Mouse (Mus musculus) ovary, adult 18-20 months (tissue): ENCODE data around the gene Mroh3.

Experiments
- DNase-seq: peaks from one replicate; pipeline ENCODE4 v3.0.0; 2022; ENCODE audit warnings: low spot score, mixed read lengths

Mroh3 gene

DNA sequence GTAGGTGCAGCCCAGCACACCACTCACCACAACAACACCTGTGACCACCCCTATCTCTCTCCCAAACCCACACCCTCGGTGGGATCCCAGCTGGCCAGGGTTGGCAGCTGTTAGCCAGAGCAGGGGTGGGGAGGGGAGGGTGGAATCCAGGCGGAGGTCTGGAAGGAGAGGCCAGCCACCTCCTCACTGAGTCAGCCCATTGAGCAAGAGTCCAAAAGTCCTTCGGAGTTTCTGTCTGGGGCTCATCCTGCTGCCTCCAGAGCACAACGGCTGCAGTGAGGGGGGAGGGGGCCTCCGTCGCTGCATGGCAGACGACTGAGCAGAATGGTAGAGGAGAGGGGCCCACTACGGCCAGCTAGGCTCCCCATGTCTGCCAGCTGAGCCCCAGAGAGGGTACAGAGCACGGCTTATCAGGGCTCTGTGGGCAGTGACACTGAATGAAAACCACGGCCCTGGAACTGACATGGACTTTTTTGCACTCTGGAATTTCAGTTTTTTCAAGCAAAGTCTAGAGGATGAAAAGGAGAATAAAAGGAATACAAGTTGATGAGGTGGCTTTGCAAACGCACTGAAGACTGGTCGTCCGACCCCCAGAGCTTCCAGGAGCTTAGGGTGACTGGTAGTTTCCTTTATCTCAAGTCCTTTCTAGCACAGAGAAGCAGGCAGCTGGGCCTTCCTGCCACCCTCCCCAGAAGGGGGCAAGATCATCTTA, 15.9 kb upstream of the Mroh3 start:
- no peak for DNase-seq

DNA sequence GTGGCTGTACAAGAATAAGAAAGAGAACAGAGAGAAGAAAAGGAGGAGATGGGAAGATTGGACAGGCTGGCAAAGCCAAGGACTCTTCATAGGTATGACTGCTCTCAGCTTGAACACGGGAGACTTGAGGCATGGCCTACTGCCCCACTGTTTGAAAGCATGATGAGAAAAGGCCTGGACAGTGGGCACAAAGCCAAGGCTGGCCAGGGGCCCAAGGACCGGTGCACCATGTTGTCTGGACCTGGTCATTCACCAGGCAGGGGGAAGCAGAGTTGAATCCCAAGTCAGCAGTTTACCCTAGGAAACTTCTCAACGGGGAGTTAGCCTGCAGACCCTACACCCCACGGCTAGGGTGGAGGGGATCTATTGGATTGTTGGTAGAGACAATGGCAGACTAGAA, 15.2 kb upstream of the Mroh3 start:
- no peak for DNase-seq

DNA sequence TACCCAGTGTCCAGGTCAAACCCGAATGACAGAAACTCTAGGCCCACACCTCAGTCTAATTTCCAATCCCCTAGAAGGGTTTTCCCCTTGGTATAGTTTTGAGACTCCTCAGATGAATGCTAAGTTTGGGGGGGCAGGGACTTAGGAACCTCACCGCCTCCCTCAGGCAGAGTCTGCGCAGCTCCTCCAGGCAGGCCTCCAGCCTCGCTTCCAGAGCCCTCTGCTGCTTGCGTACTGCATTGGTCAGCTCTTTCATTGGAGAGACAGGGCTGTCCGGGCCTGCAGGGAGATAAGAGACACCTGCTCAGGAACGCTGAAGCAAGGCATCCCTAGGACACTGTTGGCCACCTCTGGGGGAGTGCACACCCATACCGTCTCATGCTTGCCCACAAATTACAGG, 14.0 kb upstream of the Mroh3 start:
- no peak for DNase-seq

DNA sequence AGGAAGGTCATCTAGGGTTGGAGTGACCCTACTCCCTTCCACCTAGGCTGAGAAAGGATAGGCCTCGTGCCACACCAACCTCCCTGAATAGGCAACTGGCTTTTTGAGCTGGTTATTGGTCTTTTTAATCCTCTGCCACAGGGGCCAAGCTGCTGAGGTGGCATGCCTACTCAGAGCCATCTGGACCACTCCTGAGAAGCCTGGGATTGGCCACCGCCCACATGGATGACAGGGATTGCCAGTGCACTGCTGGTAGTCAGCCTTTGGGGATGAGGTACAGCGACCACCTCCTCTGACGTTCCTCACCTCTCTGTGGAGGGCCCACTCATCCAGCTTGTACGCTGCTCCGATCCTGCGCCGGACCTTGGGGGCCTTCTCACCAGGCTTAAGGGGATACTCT, 13.2 kb upstream of the Mroh3 start:
- no peak for DNase-seq

DNA sequence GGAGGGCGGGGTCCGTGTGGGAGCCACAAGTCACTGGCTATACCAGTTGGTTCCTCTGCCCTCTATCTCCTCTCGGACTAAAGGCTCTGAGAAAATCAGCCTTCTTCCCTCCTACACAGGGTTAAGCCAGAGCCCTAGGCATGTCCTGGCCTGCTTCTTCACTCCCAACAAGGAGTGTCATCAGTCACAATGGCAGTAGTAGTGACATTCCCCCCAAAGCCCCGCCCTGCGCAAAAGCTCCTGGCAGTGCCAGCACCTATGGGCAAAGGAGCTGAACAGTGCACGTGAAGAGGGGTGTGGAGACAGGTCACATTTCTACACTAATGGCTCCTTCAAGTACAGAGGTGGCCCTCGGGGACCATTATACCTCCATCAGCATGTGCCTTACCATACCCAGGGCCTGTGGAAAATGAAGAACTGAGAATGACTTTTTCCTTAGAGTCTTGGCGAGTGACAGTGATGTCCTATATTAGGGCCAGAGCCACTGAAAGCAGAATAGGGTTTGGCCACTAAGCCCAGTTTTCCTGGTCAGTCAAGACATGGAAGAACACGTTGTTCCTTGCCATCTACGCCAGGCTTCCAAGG, 11.2 kb upstream of the Mroh3 start:
- DNase-seq, result no peak

DNA sequence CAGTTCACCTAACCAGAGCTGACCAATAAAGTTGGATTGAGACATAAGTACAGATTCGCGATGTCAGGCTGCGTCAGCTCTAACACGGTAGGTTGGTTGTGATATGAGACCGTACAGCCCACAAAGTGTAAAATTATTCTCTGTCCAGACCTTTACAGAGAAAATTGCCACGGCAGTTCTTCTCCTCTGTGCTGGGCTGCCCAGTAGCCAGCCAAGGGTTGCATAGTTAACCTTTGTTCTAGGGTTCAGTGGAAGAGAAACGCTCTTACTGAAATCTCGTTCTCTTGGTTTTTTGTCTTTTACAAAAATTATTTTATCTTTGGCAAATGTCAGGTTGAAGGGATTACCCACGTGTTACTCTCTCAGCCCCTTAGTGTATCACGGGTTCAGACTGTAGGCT, 9.8 kb upstream of the Mroh3 start:
- no peak for DNase-seq

DNA sequence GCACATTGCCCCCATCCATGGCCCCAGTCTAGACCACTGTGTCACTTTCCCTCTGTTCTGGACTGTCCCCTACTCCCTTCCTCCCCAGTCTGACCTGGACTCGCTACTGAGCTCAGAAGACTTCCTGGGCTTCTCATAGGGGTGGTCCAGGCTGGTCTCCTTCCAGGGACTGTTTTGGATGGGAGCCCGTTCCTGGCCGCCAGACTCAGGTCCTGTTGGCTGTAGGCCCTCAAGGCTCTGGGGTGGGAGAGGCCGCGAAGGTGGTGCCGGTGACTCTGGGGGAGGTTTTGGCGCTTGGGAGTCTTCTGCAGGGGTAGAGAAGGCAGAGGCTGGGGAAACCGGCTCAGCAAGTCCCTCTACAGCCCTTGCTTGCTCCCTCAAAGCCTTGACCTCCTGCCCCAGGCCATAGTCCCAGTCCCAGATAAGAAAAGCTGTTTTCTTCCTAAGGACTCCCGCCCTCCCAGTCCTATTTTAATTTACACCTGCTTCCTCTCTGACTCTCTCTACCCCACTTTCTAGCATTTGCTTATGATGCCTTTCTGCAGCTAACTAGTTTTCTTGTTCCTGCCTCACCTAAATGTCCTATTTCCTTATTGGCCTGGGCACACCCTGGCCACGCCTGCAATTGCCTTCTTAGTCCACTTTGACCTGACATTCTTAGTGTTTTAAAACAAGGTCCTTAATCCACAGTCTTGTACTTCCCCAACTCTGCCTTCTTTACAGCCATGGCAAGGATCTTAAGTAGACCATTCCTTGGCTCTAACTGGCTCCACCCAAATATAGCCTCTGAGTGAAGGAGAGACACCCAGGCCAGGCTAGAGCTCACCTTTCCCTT, 7.6 kb upstream of the Mroh3 start:
- DNase-seq, result peak; percentile 19

DNA sequence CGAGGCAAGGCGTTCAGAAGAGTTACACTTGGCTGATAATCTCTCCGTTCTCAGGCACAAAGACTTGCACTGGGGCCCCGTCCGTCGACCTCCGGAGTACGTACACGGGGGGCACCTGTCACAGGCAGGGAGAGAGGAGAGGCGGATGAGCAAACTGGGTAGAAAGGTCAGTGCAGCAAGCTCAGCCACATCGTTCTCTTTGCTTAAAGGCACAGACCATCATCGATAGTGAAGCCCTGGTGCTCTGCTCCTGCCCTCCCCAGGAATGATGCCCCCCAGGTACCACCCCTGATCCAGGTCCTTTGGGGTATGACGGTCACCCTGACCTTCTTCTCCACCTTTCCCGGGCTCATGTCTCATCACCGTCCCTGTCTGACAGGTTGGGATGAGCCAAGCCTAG, 1.7 kb upstream of the Mroh3 start:
- DNase-seq, result no peak

DNA sequence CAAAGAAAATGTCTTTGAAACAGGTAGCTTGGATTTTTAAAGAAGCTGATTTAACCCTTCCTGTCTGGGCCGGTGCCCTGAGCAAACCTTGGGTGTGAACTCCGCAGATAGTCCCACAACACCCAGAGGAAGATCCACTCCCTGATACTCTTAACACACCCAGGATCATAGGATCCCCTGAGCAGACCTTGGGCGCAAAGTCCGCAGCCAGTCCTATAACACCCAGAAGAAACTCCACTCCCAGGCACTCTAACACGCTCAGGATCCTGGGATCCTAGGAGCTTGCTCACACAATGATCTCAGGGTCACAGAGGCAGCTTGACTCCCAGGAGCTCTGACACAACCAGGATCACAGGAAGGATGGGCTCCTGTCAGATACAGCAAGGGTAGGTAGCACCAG, 22.6 kb downstream of the Mroh3 start:
- DNase-seq, result no peak

DNA sequence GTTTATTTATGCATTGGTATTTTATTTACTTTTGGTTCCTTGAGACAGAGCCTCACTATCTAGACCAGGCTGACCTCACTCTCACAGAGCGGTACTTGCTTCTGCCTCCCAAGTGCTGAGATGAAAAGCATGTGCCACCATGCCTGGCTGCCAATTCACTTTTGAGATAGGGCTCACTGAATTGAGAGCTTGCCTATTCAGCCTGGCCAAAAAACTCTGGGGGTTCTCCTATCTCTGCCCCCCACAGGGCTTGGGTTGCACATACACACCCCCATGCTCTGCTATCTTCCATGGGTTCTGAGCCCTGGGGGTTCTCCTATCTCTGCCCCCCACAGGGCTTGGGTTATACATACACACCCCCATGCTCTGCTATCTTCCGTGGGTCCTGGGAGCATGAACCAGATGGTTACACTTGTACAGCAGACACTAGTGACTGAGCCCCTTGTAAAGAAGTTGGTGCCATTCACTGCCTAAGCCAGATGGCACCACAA, 33.1 kb downstream of the Mroh3 start:
- no peak for DNase-seq

DNA sequence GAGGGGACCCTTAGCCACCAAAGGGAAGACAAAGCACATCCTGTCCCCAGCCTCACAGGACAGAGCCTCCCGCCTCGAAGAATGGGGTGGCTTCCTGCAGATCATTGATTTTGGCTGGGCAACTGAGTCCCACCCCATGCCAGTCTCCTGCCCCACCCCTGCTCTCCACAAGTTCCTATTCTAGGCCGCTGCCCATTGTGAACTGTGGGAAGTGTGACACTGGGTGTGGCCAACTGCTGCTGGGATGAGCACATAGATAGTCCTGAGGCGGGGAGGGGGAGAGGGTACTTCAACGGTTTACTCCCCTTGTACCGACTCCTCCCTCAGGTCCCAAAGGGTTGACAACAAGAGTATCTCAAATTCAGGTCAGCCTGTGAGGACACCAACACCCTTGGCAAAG, 33.9 kb downstream of the Mroh3 start:
- DNase-seq, result no peak

DNA sequence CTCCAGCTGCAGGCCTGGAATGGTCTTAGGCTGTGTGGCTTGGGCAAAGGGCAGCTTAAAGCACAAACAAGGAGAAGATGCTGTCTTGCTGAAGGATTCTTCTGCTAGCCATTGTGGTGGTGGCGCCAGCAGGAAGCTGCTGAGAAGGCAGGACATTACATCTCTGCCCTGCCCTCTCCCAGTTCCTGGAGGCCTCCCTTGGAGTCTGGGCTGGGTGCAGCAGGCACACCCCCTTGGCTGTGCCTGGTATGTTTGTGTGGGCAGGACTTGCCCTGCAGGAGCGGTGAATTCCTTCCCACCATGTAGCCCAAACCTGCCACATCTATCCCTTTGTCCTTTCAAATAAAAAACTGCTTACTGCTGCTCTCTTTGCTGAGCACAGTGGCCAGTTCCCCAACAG, 35.5 kb downstream of the Mroh3 start:
- no peak for DNase-seq

DNA sequence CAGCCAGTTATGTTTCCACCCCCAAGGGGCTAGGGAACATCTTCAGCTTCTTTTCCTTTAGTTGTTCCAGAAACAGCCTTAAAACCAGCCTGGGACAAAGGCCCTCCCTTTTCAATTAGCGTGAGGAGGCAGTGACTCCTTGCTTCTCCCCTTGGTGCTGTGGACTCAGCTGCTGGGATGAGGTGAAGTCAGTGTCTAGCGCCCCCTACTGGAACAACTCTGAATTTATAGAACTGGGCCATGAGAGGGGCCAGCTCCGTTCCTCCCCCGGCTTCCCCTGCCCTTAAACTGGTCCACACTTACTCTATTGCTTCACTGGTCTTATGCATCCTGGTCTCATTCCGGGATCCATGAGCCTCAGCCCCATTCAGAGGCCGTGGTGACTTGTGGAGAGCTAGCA, 37.4 kb downstream of the Mroh3 start:
- no peak for DNase-seq

DNA sequence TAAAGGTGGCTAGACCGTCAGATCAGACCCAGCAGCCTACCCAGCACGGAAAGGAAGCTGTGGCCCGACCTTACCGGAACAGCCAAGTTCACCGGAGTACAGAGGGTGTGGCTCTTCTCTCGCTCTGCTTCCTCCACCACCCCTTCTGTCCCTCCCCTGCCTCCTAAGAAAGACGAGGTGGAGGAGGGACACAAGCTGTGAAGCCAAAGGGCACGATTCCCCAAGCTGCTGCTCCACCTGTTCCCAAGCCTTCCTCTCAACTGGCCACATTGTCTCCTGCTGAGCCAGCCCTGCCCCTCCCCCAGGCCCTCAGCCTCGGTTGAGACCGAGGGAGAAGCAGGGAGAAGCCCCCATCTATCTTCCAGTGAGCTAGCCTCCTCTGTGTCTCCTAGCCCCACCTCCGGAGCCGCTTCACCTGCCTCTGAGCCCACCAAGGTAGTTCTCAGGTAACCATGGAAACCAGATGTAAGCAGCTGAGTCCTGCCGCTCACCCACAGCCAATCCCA, 38.5 kb downstream of the Mroh3 start:
- DNase-seq, result peak; percentile 10

DNA sequence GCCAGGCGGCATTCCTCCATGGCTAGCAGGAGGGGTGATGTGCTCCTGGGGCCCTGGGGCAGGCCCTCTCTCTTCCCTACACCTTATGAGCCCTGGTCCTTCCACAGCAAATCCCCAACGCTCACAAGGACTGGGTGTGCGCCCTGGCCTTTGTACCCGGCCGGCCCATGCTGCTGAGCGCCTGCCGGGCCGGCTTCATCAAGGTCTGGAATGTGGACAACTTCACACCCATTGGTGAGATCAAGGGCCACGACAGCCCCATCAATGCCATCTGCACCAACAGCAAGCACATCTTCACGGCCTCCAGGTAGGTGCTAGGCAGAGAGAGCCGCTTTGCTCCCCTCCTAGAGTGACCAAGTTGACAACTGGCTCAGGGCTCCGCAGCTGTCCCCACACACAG, 39.9 kb downstream of the Mroh3 start:
- DNase-seq, result no peak

DNA sequence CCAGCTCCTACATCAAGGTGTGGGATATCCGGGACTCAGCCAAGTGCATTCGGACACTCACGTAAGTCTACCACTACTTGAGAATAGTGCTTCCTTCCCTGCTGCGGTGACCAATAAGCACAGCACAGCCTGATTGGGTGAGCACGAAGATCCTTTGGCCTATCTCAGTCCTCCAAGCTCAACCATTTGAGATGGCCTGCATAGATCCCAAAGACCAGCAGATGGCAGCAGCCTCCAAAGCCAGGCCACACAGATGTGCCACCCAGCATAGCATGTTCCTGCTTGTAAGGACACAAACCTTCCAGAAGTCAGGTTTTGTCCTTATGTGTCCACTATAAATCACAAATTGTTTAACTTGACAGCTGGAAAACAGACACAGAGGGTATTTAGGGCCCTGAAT, 42.5 kb downstream of the Mroh3 start:
- DNase-seq, result peak; percentile 32

DNA sequence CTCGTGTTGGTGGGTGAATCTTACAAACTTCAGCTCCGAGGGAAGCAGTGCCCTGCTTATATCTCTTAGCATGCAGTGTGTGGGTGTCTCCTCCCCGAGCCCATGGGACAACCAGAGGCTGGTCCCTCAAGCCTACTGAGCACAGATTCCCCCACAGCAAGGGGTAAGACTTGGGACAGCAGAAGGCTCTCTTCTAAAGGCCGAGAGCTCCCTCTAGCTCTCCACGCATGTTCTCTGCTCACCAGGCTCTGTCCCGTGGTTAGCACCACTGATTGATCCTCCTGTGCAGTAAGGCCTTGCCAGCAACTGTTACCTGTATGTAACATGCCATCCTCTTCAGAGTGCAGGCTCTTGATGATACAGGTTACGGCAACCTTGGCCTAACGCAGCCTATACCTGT, 45.0 kb downstream of the Mroh3 start:
- no peak for DNase-seq

DNA sequence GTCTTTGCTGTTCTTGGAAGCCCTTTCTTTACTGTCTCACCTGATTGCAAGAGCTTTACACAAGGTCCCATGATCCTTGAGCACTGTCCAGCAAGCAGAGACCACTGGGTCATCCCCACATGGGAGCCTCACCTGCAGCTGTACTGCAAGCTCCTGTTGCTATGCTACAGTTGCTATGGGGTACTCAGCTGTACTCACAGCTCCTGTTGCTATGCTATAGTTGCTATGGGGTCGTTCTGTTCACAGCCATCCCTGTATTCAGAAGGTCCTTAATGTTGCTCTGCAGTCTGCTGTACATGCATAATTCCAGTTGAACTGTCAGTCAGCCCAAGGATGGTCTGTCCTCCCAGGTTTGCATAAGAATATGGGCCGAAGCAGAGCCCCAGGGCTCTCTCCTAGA, 47.2 kb downstream of the Mroh3 start:
- no peak for DNase-seq

DNA sequence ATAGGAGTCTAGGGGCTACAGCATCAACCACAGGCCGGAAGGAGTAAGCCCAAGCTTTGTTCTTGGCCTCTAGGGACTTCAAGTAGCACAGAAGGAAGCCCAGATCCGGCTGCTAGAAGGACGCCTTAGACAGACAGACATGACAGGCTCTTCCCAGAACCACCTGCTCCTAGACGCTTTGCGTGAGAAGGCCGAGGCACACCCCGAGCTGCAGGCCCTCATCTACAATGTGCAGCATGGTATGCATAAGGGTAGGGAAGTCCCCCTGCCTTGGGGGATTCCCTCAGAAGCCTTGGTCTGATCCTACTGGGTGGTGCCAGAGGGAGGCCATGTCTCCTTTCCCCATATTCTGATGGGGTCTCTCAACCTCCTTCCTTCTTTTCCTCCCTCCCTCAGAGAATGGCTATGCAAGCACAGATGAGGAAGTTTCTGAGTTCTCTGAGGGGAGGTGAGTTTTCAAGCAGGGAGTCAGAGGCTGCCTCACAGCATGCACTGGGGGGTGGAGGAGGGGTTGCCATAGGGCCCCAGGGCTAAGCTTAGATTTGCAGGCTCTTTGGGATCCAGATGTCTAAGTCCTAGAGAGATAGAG, 51.2 kb downstream of the Mroh3 start:
- DNase-seq, result no peak

DNA sequence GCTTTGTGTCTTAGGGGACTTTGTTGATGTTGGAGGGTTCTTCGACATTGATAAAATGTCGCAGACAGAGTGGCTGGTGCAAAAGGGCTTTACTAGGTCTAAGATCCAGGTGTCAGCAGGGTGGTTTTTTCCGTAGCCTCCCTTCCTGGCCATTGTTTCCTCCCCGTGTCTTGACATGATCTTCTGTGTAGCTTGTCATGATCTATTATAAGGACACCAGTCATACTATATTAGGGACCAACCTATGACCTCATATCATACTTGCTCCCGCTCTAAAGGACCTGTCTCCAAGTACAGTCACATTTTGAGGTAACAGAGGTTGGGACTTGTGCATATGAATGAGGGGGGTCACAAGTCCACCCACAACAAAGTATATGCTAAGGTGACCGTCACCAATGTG, 51.7 kb downstream of the Mroh3 start:
- no peak for DNase-seq

DNA sequence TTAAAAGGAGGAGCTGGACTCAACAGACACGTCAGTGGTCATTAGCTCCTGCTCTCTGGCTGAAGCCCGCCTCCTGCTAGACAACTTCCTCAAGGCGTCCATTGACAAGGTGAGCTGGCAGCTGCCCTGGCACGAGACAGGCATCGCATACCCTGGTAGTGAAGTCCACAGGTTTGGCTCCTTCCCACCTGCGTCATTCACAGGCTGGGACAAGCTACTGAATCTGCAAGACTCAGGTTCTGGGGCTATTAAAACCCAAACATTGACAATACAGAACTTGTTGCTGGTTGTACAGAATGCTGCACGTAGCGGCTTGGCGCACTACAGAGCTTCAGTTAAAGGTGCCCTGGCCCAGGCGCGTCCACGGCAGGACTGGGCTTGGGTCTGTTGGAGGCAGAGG, 52.3 kb downstream of the Mroh3 start:
- no peak for DNase-seq

DNA sequence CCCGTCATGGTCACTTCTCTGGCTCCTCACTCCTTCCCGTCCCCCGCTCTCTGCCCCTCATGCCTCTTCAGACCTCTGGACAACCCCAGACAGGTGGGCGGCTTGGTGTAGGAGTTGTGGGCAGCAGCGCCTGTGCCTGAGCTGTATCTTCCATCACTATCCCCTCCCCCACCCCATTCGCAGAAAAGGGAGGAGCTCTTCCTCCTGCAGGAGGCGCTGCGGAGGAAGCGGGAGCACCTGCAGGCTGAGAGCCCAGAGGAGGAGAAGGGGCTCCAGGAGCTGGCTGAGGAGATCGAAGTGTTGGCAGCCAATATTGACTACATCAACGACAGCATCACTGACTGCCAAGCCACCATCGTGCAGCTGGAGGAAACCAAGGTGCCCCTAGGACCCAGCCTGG, 52.8 kb downstream of the Mroh3 start:
- DNase-seq, result no peak

DNA sequence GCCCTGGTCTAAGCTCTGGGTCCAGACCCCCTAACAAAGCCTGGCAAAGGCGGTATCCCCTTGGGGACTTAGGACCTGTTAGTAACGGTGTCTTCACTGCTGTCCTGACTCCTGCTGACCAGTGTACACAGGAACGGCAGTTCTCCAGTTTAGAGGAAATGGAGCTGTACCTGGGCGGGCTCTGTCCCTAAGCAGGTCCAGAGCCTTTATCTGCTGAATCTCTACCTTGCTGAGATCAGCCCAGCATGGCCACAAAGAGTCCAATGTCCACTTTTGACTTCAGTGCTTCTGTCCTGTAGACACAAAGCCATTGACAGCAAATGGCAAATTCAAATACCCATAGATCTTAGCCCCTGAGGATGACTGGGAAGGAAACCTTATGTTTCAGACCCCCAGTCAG, 55.7 kb downstream of the Mroh3 start:
- DNase-seq, result no peak
